Mouse (Mus musculus) bone marrow, adult 2 months (tissue): ENCODE results near the gene Mepe.

Experiments used
- CTCF ChIP-seq: fragments of 200-500 bp; IDR thresholded peaks from 2 replicates; pipeline ENCODE4 v1.5.1; 2011; ENCODE audit warnings: low read length, control low read depth; ENCODE audit not compliant: control insufficient read depth, insufficient read depth
- POLR2A ChIP-seq: fragments of 200-500 bp; IDR thresholded peaks from 2 replicates; pipeline ENCODE4 v1.6.1; 2011; ENCODE audit warnings: low read depth, mild to moderate bottlenecking, control low read depth, low read length, borderline replicate concordance; ENCODE audit not compliant: control insufficient read depth

- TF ChIP-seq CTCF (no peak), POLR2A (no peak)
Measured at GRCm38 (mm10) chr5:104386908-104387307, 61.8 kb downstream of the Mepe start.
